In the genomic region with DNA sequence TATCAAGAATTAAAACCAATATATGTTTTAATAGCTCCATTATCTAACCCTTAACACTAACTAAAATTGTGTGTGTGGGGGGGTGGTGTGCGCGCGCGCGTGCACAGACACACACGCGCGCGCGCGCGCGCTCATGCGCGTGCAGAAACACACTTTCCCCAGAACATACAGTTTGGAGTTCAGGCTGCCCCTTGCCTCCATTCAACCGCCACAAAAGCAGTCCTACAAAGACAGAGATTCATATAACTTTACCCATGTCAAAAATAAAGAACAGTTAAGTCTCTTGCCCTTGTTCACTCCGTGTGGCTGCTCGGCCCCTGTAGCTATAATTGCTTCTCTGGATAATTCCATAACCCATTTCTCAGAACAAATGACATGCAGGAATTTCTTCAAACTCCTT, we compare ENCODE assay signal across 8 mouse cellular contexts. TPM values are rescaled to one million over a fixed set of nuclear protein-coding genes. Genes with fewer than 3 reads are reported as not detected.
DNase-seq lines count a peak whose midpoint lies in the region; ATAC-seq and TF ChIP-seq lines count a peak whose summit lies in the region.

No protein-coding gene starts in this region.

- H3K4me3 ChIP-seq in testis, adult 2 months (ENCODE audit: control insufficient read depth, low read depth, low read length), result peak overlapping the region; percentile 66; the same call in 1 of the 2 replicates

- ATAC-seq in megakaryocyte, adult 5-6 weeks (ENCODE audit: poor library complexity, severe bottlenecking), result peak; percentile 40; the same call in 1 of the 2 replicates

- no peak overlapping the region for H3K27ac ChIP-seq in testis, adult 2 months (ENCODE audit: control insufficient read depth, insufficient read depth, low read depth, low read length)

- TF ChIP-seq CTCF in testis, adult 2 months (IDR thresholded peaks at IDR 0.05; ENCODE audit: control insufficient read depth, insufficient read depth, insufficient replicate concordance, low read depth, low read length), result no peak

- no peaks in the 10 kb centered on the region for H3K27me3 ChIP-seq in testis, adult 2 months (ENCODE audit: control insufficient read depth, insufficient read depth, low read length)

- no peaks in the 10 kb centered on the region for H3K36me3 ChIP-seq in testis, adult 2 months (ENCODE audit: control insufficient read depth, insufficient read depth, low read length)

- DNase-seq in adrenal gland, postnatal 25 days, result peak; percentile 4
- DNase-seq in adrenal gland, postnatal 14 days, result no peak
- DNase-seq in testis, postnatal 14 days (ENCODE audit: low spot score), result no peak
- DNase-seq in induced T-regulatory cell, adult 2 months (ENCODE audit: low read depth), result peak; percentile 53
- DNase-seq in thymus, postnatal 0 days (ENCODE audit: low spot score), result peak; percentile 45
- no peak for DNase-seq in cerebellum, adult 9-11 months

- no peak for TF ChIP-seq POLR2A in testis, adult 2 months (IDR thresholded peaks at IDR 0.05; ENCODE audit: control insufficient read depth, low read depth, low read length)

- no peaks in the 10 kb centered on the region; the same call in 1 of the 2 replicates for H3K4me1 ChIP-seq in testis, adult 2 months (ENCODE audit: control insufficient read depth, insufficient read depth, low read length)

RNA-seq across cellular contexts. Expression of a gene that starts 0.7 kb away (rescaled TPM):
- total RNA-seq in adrenal gland, postnatal 25 days (2021), result 4.5 and 5.1 TPM in 2 replicates
- total RNA-seq in adrenal gland, postnatal 14 days (2021), result 25.0 and 33.3 TPM in 2 replicates
- 2.0 TPM in 2 replicates for polyA plus RNA-seq in testis, adult 2 months (2012; rRNA removed)
- 2.3 and 3.9 TPM in 2 replicates for total RNA-seq in megakaryocyte, adult 5-6 weeks (2015)
- 0.92 and 1.2 TPM in 2 replicates for total RNA-seq in megakaryocyte, adult 5-6 weeks (2017)
- polyA plus RNA-seq in thymus, postnatal 0 days (2015; fragmentation: Nextera tagmentation; extraction: Ambion mirVana), result 706 and 721 TPM in 2 replicates

Comparison
In these comparisons a context has a peak if more than half of its experiments do, and no peak if none do; other contexts are left out.
1. DNase-seq: peak in adrenal gland, postnatal 25 days (single experiment), induced T-regulatory cell, adult 2 months (single experiment) and thymus, postnatal 0 days (single experiment); none in adrenal gland, postnatal 14 days (single experiment), testis, postnatal 14 days (single experiment) and cerebellum, adult 9-11 months (single experiment).